Mouse (Mus musculus) MEL (cell line): ENCODE results near the gene Usp25.

Source experiments
- CTCF ChIP-seq, 3 experiments: IDR thresholded peaks in 2 of 3; conservative IDR thresholded peaks in 1 of 3; 2 replicates each; pipeline ENCODE4 v1.5.1; 2011 to 2012; ENCODE audit warnings: low read length in 3 of 3, low read depth in 2 of 3, mild to moderate bottlenecking in 2 of 3, improper control_type of control experiment in 1 of 3, inconsistent platforms in 1 of 3, mixed read lengths in 1 of 3, moderate library complexity in 1 of 3; ENCODE audit not compliant: control insufficient read depth in 1 of 3, insufficient read depth in 1 of 3, poor library complexity in 1 of 3, severe bottlenecking in 1 of 3
- ETS1 ChIP-seq: IDR thresholded peaks from 2 replicates; pipeline ENCODE4 v1.6.1; 2012; ENCODE audit warnings: low read depth, mild to moderate bottlenecking, inconsistent platforms, low read length, improper control_type of control experiment, moderate library complexity
- GABPA ChIP-seq: IDR thresholded peaks from 2 replicates; pipeline ENCODE4 v1.6.1; 2012; ENCODE audit warnings: low read depth, mild to moderate bottlenecking, inconsistent platforms, low read length, improper control_type of control experiment, moderate library complexity
- KAT2A ChIP-seq: conservative IDR thresholded peaks from 2 replicates; pipeline ENCODE4 v1.6.1; 2012; ENCODE audit warnings: low read depth, low read length, improper control_type of control experiment, inconsistent platforms
- MAX ChIP-seq: IDR thresholded peaks from 2 replicates; pipeline ENCODE4 v1.6.1; 2011; ENCODE audit warnings: low read length, improper control_type of control experiment
- POLR2A ChIP-seq, 2 experiments: IDR thresholded peaks; 2 replicates each; pipeline ENCODE4 v1.6.1; 2011 to 2012; ENCODE audit warnings: low read length in 2 of 2, mild to moderate bottlenecking in 2 of 2, control low read depth in 1 of 2, improper control_type of control experiment in 1 of 2, low read depth in 1 of 2, moderate library complexity in 1 of 2; ENCODE audit not compliant: control insufficient read depth in 1 of 2, insufficient read depth in 1 of 2, poor library complexity in 1 of 2
- POLR2AphosphoS5 ChIP-seq: IDR thresholded peaks from 2 replicates; pipeline ENCODE4 v1.6.1; 2012; ENCODE audit warnings: low read depth, borderline replicate concordance, mild to moderate bottlenecking, inconsistent platforms, low read length, moderate library complexity, mixed read lengths
- ZC3H11A ChIP-seq: IDR thresholded peaks from 2 replicates; pipeline ENCODE4 v1.6.1; 2012; ENCODE audit warnings: low read depth, mild to moderate bottlenecking, inconsistent platforms, low read length, improper control_type of control experiment

DNA sequence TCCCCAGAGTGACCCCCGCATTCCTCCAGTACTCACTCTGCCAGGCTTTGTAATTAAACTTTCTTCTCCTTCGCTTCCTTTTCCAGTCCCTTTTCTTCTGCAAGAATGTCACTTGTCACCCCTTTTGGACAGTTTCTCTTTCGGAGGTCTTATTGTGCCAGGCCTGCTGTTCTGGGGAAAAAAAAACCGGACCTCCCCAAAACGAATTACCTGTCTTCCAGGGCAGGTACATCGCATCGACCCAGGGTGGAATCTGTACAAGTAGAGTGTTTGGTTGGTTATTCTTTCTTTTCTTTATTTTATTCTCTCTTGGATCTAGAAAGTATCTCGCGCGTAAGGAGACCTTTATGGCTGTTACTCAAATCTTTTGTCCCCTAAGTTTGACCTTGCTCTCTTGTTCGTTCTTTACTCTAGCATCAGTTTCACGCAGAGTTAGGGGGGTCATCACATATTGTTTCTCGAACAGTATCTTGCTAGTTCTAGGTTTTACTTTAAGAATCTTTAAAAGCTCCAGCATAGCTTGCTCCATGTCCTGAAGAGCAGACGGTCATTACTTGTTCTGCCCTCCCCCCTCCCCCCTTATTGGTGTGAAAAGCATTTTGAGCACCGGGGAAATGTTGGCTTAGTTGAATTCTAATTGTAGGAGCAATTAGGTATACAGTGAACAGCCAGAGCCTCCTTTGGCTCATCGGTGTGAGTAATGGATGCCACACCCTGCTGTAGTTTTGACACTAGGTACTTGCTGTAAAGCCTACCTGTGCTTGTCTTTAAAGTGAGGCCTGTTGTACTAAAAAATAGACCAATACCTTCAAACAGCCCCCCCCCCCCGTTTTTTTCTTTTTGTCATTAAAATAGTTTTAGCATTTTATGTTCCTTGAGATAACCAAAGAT is 1.1 kb downstream of the Usp25 start:
- no peak for TF ChIP-seq GABPA
- no peak for TF ChIP-seq KAT2A
- no peak for TF ChIP-seq POLR2A (IDR thresholded peaks at IDR 0.05; ENCODE audit: control insufficient read depth in 1 of 2, insufficient read depth in 1 of 2, low read depth in 1 of 2, low read length in 2 of 2, poor library complexity in 1 of 2)
- TF ChIP-seq ZC3H11A: no peak
- no peak for TF ChIP-seq CTCF (IDR thresholded peaks at IDR 0.05 in 2 of 3, conservative IDR thresholded peaks at IDR 0.05 in 1 of 3; ENCODE audit: control insufficient read depth in 1 of 3, insufficient read depth in 1 of 3, low read depth in 2 of 3, low read length in 3 of 3, poor library complexity in 1 of 3, severe bottlenecking in 1 of 3)
- no peak for TF ChIP-seq POLR2AphosphoS5
- TF ChIP-seq ETS1: no peak
- TF ChIP-seq MAX: no peak; the same call in 1 of the 2 replicates
